Mouse (Mus musculus): ENCODE measurements around the gene Drd3. TPM values are rescaled to one million over a fixed set of nuclear protein-coding genes. Genes with fewer than 3 reads are reported as not detected.

The Drd3 gene
- polyA plus RNA-seq, 2 experiments: not detected

DNA sequence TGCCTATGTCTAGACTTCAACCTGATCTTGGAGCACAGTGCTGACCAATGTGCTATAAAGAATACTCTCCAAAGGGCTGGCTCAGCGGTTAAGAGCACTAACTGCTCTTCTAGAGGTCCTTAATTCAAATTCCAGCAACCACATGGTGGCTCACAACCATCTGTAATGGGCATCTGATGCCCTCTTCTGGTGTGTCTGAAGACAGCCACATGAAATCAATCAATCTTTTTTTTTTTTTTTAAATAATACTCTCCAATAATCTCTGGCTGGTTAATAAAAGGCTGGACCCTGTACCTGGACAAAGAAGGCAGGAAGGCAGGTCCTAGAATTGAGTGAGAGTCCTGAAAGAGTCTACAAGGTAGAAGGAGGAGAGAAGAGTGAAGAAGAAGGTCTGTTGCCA lies 96.0 kb downstream of the Drd3 start:
- Histone ChIP-seq H3K9ac (replicated peaks) (no peak overlapping the region), H3K4me2 (ENCODE audit: low read depth) (no peak overlapping the region), H3K27me3 (ENCODE audit: control insufficient read depth, insufficient read depth, low read length) (no peaks in the 10 kb centered on the region), H3K27ac (no peak overlapping the region), H3K4me3 (ENCODE audit: insufficient read depth in 1 of 2, low read depth in 2 of 2, low read length in 2 of 2) (no peak overlapping the region), H3K9me3 (ENCODE audit: control insufficient read depth, low read length) (no peaks in the 10 kb centered on the region), H3K4me1 (replicated peaks; ENCODE audit: control insufficient read depth in 2 of 2, insufficient read depth in 2 of 2, low read length in 1 of 2) (no peaks in the 10 kb centered on the region), H3K36me3 (replicated peaks; ENCODE audit: control insufficient read depth, insufficient read depth, low read depth) (no peaks in the 10 kb centered on the region)
- DNase-seq (ENCODE audit: low read depth in 3 of 3, low spot score in 3 of 3) (no peak), ATAC-seq (ENCODE audit: insufficient read depth) (no peak)
- TF ChIP-seq EP300 (IDR thresholded peaks at IDR 0.05; ENCODE audit: low read depth): no peak
- no peak for TF ChIP-seq CTCF (IDR thresholded peaks at IDR 0.05; ENCODE audit: low read depth)
- 39% methylated on average over 1 of the region's 1 CpGs for WGBS (ENCODE audit: insufficient replicate concordance)

DNA sequence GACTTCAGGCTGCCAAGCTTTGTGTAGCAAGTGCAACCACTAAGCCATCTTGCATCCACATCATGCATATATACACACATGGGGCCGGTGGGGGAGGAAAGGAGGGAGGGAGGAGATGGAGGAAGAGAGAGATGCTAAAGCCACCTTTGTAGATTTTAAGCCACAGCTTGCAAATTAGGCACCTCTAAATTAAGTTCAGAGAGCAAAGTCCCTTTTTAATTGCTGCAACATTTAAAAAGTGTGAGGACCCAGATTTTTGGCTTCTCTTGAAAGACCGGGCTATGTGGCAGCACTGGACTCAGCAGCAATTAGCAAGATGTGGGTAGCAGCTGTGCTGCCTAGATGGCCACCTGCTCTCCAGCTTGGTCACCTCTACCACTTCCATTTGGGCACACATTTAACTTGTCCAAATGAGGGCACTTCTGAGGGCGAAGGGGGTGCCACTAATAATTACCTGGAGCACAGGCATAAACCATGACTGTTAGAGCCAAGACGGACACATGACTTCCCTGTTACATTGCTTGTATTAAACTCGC lies 105.2 kb downstream of the Drd3 start:
- ATAC-seq (ENCODE audit: insufficient read depth): no peak
- WGBS (ENCODE audit: insufficient replicate concordance): 76% methylated on average over 5 of the region's 5 CpGs
- no peak for TF ChIP-seq CTCF (IDR thresholded peaks at IDR 0.05; ENCODE audit: low read depth)
- no peak for TF ChIP-seq EP300 (IDR thresholded peaks at IDR 0.05; ENCODE audit: low read depth)

GRCm38 (mm10) chr16:43860624-43861023 lies 106.8 kb downstream of the Drd3 start:
- H3K36me3 ChIP-seq (replicated peaks; ENCODE audit: control insufficient read depth, insufficient read depth, low read depth): no peaks in the 10 kb centered on the region
- DNase-seq (ENCODE audit: low read depth in 3 of 3, low spot score in 3 of 3) (no peak), ATAC-seq (ENCODE audit: insufficient read depth) (no peak)
- no peaks in the 10 kb centered on the region for H3K9me3 ChIP-seq (ENCODE audit: control insufficient read depth, low read length)
- H3K4me2 ChIP-seq (ENCODE audit: low read depth): no peak overlapping the region
- 70% methylated on average over 6 of the region's 6 CpGs for WGBS (ENCODE audit: insufficient replicate concordance)
- H3K9ac ChIP-seq (replicated peaks): no peak overlapping the region
- H3K4me3 ChIP-seq (ENCODE audit: insufficient read depth in 1 of 2, low read depth in 2 of 2, low read length in 2 of 2): no peak overlapping the region
- no peak overlapping the region for H3K27ac ChIP-seq
- no peaks in the 10 kb centered on the region for H3K4me1 ChIP-seq (replicated peaks; ENCODE audit: control insufficient read depth in 2 of 2, insufficient read depth in 2 of 2, low read length in 1 of 2)
- H3K27me3 ChIP-seq (ENCODE audit: control insufficient read depth, insufficient read depth, low read length): no peaks in the 10 kb centered on the region
- no peak for TF ChIP-seq CTCF (IDR thresholded peaks at IDR 0.05; ENCODE audit: low read depth)
- TF ChIP-seq EP300 (IDR thresholded peaks at IDR 0.05; ENCODE audit: low read depth): no peak

More for the DNA sequence above, 105.2 kb downstream of the Drd3 start:
- H3K9ac ChIP-seq (replicated peaks): no peak overlapping the region
- H3K4me2 ChIP-seq (ENCODE audit: low read depth): no peak overlapping the region
- H3K36me3 ChIP-seq (replicated peaks; ENCODE audit: control insufficient read depth, insufficient read depth, low read depth): no peaks in the 10 kb centered on the region
- no peak for DNase-seq (ENCODE audit: low read depth in 3 of 3, low spot score in 3 of 3)
- no peak overlapping the region for H3K27ac ChIP-seq
- no peaks in the 10 kb centered on the region for H3K27me3 ChIP-seq (ENCODE audit: control insufficient read depth, insufficient read depth, low read length)
- no peaks in the 10 kb centered on the region for H3K9me3 ChIP-seq (ENCODE audit: control insufficient read depth, low read length)
- no peaks in the 10 kb centered on the region for H3K4me1 ChIP-seq (replicated peaks; ENCODE audit: control insufficient read depth in 2 of 2, insufficient read depth in 2 of 2, low read length in 1 of 2)
- H3K4me3 ChIP-seq (ENCODE audit: insufficient read depth in 1 of 2, low read depth in 2 of 2, low read length in 2 of 2): no peak overlapping the region

GRCm38 (mm10) chr16:43869805-43870204 lies 116.0 kb downstream of the Drd3 start:
- Histone ChIP-seq H3K4me2 (ENCODE audit: low read depth) (no peak overlapping the region), H3K9me3 (ENCODE audit: control insufficient read depth, low read length) (no peaks in the 10 kb centered on the region), H3K27me3 (ENCODE audit: control insufficient read depth, insufficient read depth, low read length) (no peaks in the 10 kb centered on the region), H3K27ac (no peak overlapping the region), H3K9ac (replicated peaks) (no peak overlapping the region), H3K4me3 (ENCODE audit: insufficient read depth in 1 of 2, low read depth in 2 of 2, low read length in 2 of 2) (no peak overlapping the region), H3K36me3 (replicated peaks; ENCODE audit: control insufficient read depth, insufficient read depth, low read depth) (peaks cover 10% of the 10 kb centered on the region), H3K4me1 (replicated peaks; ENCODE audit: control insufficient read depth in 2 of 2, insufficient read depth in 2 of 2, low read length in 1 of 2) (no peaks in the 10 kb centered on the region)
- no peak for DNase-seq (ENCODE audit: low read depth in 3 of 3, low spot score in 3 of 3)
- no peak for ATAC-seq (ENCODE audit: insufficient read depth)
- TF ChIP-seq EP300 (IDR thresholded peaks at IDR 0.05; ENCODE audit: low read depth) (no peak), CTCF (IDR thresholded peaks at IDR 0.05; ENCODE audit: low read depth) (no peak)

DNA sequence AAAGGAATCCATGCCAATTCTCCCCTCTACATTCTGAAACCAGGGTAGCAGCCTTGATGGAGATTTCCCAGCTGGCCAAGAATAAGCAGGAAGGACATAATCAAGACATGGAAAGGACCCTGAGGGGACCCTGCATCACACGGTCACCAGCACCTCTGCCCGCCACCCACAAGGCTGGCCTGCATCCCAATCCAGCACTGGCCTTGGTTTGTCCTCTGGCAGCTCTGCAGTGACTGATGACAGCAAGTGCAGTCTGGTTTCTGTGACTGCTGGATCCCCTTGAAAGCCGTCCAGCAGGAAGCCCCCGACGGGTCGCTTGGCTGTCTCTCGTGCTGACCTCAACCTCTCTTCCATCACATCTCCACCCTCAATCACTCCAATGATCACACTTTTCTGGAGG lies 117.6 kb downstream of the Drd3 start:
- ATAC-seq (ENCODE audit: insufficient read depth) (no peak), DNase-seq (ENCODE audit: low read depth in 3 of 3, low spot score in 3 of 3) (no peak)
- Histone ChIP-seq H3K4me2 (ENCODE audit: low read depth) (no peak overlapping the region), H3K4me1 (replicated peaks; ENCODE audit: control insufficient read depth in 2 of 2, insufficient read depth in 2 of 2, low read length in 1 of 2) (no peaks in the 10 kb centered on the region), H3K27me3 (ENCODE audit: control insufficient read depth, insufficient read depth, low read length) (no peaks in the 10 kb centered on the region), H3K27ac (no peak overlapping the region), H3K9me3 (ENCODE audit: control insufficient read depth, low read length) (no peaks in the 10 kb centered on the region), H3K4me3 (ENCODE audit: insufficient read depth in 1 of 2, low read depth in 2 of 2, low read length in 2 of 2) (no peak overlapping the region), H3K36me3 (replicated peaks; ENCODE audit: control insufficient read depth, insufficient read depth, low read depth) (peaks cover 12% of the 10 kb centered on the region), H3K9ac (replicated peaks) (no peak overlapping the region)
- TF ChIP-seq CTCF (IDR thresholded peaks at IDR 0.05; ENCODE audit: low read depth) (no peak), EP300 (IDR thresholded peaks at IDR 0.05; ENCODE audit: low read depth) (no peak)
- 87% methylated on average over 7 of the region's 7 CpGs for WGBS (ENCODE audit: insufficient replicate concordance)

Small RNAs within 50 kb of the gene (microRNA-seq; reads per million reads assigned to microRNA genes)
- gene Gm25996: not detected

Other genes with a start within 250 kb of the Drd3 start
- not detected in 2 replicates for gene Tigit, start 89.9 kb upstream of the Drd3 start, polyA plus RNA-seq (2012; rRNA removed)
- not detected in 2 replicates for gene Tigit, start 89.9 kb upstream of the Drd3 start, polyA plus RNA-seq (2014; fragmentation: Nextera tagmentation; extraction: Ambion mirVana)
- gene Ccdc191, start 135.8 kb downstream of the Drd3 start, polyA plus RNA-seq (2012; rRNA removed): 0.49 and 0.92 TPM in 2 replicates
- gene Ccdc191, start 135.8 kb downstream of the Drd3 start, polyA plus RNA-seq (2014; fragmentation: Nextera tagmentation; extraction: Ambion mirVana): 1.8 and 2.6 TPM in 2 replicates
- 9.2 and 10.4 TPM in 2 replicates for gene Qtrt2, start 172.8 kb downstream of the Drd3 start, polyA plus RNA-seq (2012; rRNA removed)
- 7.2 and 8.4 TPM in 2 replicates for gene Qtrt2, start 172.8 kb downstream of the Drd3 start, polyA plus RNA-seq (2014; fragmentation: Nextera tagmentation; extraction: Ambion mirVana)
- gene Zdhhc23, start 225.8 kb downstream of the Drd3 start, polyA plus RNA-seq (2012; rRNA removed): 0.22 and 0.25 TPM in 2 replicates
- gene Zdhhc23, start 225.8 kb downstream of the Drd3 start, polyA plus RNA-seq (2014; fragmentation: Nextera tagmentation; extraction: Ambion mirVana): 0.16 and 0.20 TPM in 2 replicates